Mouse (Mus musculus): ENCODE measurements around the gene Aamp. TPM values are rescaled to one million over a fixed set of nuclear protein-coding genes. Genes with fewer than 3 reads are reported as not detected.
"Not testable (repeated sequence)": the region's sequence is repeated elsewhere in the genome, so short reads cannot be mapped to it uniquely, and the experiment has no call there.

Gene Aamp
- polyA plus RNA-seq (2015; fragmentation: Nextera tagmentation; extraction: Ambion mirVana): 205 and 212 TPM in 2 replicates

DNA sequence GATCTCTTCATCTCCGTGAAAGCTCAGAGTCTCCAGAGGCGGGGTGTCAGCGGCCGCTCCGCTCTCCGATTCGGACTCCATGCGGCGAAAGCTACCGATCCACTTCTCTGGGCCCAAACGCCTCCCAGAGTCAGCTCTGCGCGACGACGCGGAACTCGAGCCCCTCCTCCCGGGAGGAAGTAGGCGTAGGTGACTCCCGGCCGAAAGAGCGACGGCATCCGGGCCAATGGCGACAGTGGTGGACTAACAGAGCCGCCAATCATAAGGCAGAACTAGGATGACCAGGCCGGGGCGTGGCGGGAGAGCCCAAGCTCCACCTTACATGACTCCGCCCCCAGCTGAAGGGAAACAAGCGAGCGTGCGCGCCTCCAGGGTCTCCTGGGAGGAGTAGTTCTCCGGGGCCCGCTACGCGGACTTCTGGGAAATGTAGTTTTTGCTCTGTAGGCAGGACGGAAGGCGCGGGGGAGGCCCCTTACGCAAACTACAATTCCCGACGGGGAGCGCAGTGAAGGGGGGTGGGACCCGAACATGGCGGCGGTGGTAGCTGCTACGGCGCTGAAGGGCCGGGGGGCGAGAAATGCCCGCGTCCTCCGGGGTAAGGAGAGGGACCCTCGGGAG, at the start of gene Aamp, which contains the start of gene Pnkd:
TSS of gene Aamp (minus strand) at position 196 of the 618 bp plus-strand sequence.
TSS of gene Pnkd (plus strand) at position 388 of the 618 bp plus-strand sequence.
- WGBS: under 1% methylated on average over 56 of the region's 56 CpGs
- Histone ChIP-seq H3K4me1 (ENCODE audit: control insufficient read depth, insufficient read depth, low read length) (peaks cover 22% of the 10 kb centered on the region), H3K27ac (ENCODE audit: low read length) (peak within 1 kb of the TSS; percentile 76)

GRCm38 (mm10) chr1:74332930-74333329, 48.4 kb upstream of the Aamp start:
- peak overlapping the region; percentile 70 for H3K4me2 ChIP-seq (ENCODE audit: low read length)
- H3K27ac ChIP-seq (ENCODE audit: low read length): peak overlapping the region; percentile 78
- WGBS: 4% methylated on average over 9 of the region's 9 CpGs
- ATAC-seq: peak; percentile 18
- peak overlapping the region; percentile 54 for H3K4me3 ChIP-seq (ENCODE audit: low read depth, low read length)
- H3K27me3 ChIP-seq (ENCODE audit: control insufficient read depth, insufficient read depth, low read depth, low read length): no peaks in the 10 kb centered on the region
- peak overlapping the region; percentile 72 for H3K9ac ChIP-seq (ENCODE audit: low read depth, low read length)
- H3K9me3 ChIP-seq (replicated peaks; ENCODE audit: control insufficient read depth, low read length, poor library complexity, severe bottlenecking): no peaks in the 10 kb centered on the region
- H3K36me3 ChIP-seq (ENCODE audit: control insufficient read depth, insufficient read depth, low read length): no peaks in the 10 kb centered on the region
- peaks cover 15% of the 10 kb centered on the region for H3K4me1 ChIP-seq (ENCODE audit: control insufficient read depth, insufficient read depth, low read length)

More for the DNA sequence above, at the start of gene Aamp, which contains the start of gene Pnkd:
- Histone ChIP-seq H3K9me3 (replicated peaks; ENCODE audit: control insufficient read depth, low read length, poor library complexity, severe bottlenecking) (no peaks in the 10 kb centered on the region), H3K27me3 (ENCODE audit: control insufficient read depth, insufficient read depth, low read depth, low read length) (no peaks in the 10 kb centered on the region), H3K4me3 (ENCODE audit: low read depth, low read length) (peak within 1 kb of the TSS; percentile 77), H3K36me3 (ENCODE audit: control insufficient read depth, insufficient read depth, low read length) (peaks cover 22% of the 10 kb centered on the region), H3K4me2 (ENCODE audit: low read length) (peak within 1 kb of the TSS; percentile 93), H3K9ac (ENCODE audit: low read depth, low read length) (peak within 1 kb of the TSS; percentile 87)
- peak; percentile 98 for ATAC-seq

- WGBS: 0% methylated on average over 26 of the region's 36 CpGs
- Histone ChIP-seq H3K36me3 (ENCODE audit: control insufficient read depth, insufficient read depth, low read length) (no peaks in the 10 kb centered on the region), H3K9me3 (replicated peaks; ENCODE audit: control insufficient read depth, low read length, poor library complexity, severe bottlenecking) (no peaks in the 10 kb centered on the region), H3K4me2 (ENCODE audit: low read length) (peak overlapping the region; percentile 70), H3K4me3 (ENCODE audit: low read depth, low read length) (peak overlapping the region; percentile 54), H3K9ac (ENCODE audit: low read depth, low read length) (peak overlapping the region; percentile 72), H3K27me3 (ENCODE audit: control insufficient read depth, insufficient read depth, low read depth, low read length) (no peaks in the 10 kb centered on the region), H3K4me1 (ENCODE audit: control insufficient read depth, insufficient read depth, low read length) (peaks cover 15% of the 10 kb centered on the region), H3K27ac (ENCODE audit: low read length) (peak overlapping the region; percentile 78)
- ATAC-seq: peak; percentile 95
Measured at GRCm38 (mm10) chr1:74332241-74332763, 47.8 kb upstream of the Aamp start.

GRCm38 (mm10) chr1:74331046-74331681, 46.6 kb upstream of the Aamp start:
- ATAC-seq: no peak
- 70% methylated on average over 4 of the region's 4 CpGs for WGBS
- no peak overlapping the region for H3K27ac ChIP-seq (ENCODE audit: low read length)
- peaks cover 15% of the 10 kb centered on the region for H3K4me1 ChIP-seq (ENCODE audit: control insufficient read depth, insufficient read depth, low read length)
- no peaks in the 10 kb centered on the region for H3K9me3 ChIP-seq (replicated peaks; ENCODE audit: control insufficient read depth, low read length, poor library complexity, severe bottlenecking)
- no peaks in the 10 kb centered on the region for H3K27me3 ChIP-seq (ENCODE audit: control insufficient read depth, insufficient read depth, low read depth, low read length)
- no peak overlapping the region for H3K9ac ChIP-seq (ENCODE audit: low read depth, low read length)
- H3K36me3 ChIP-seq (ENCODE audit: control insufficient read depth, insufficient read depth, low read length): no peaks in the 10 kb centered on the region
- H3K4me3 ChIP-seq (ENCODE audit: low read depth, low read length): no peak overlapping the region
- H3K4me2 ChIP-seq (ENCODE audit: low read length): no peak overlapping the region

- Histone ChIP-seq H3K36me3 (ENCODE audit: control insufficient read depth, insufficient read depth, low read length) (no peaks in the 10 kb centered on the region), H3K27ac (ENCODE audit: low read length) (0 out of 2 replicates have a peak overlapping the region, but pooled peaks have one; percentile 10), H3K4me3 (ENCODE audit: low read depth, low read length) (no peak overlapping the region), H3K9ac (ENCODE audit: low read depth, low read length) (no peak overlapping the region), H3K4me1 (ENCODE audit: control insufficient read depth, insufficient read depth, low read length) (peaks cover 15% of the 10 kb centered on the region), H3K9me3 (replicated peaks; ENCODE audit: control insufficient read depth, low read length, poor library complexity, severe bottlenecking) (no peaks in the 10 kb centered on the region), H3K4me2 (ENCODE audit: low read length) (no peak overlapping the region), H3K27me3 (ENCODE audit: control insufficient read depth, insufficient read depth, low read depth, low read length) (no peaks in the 10 kb centered on the region)
- WGBS: 79% methylated on average over 7 of the region's 7 CpGs
- no peak for ATAC-seq
Measured at GRCm38 (mm10) chr1:74329899-74330431, 45.4 kb upstream of the Aamp start.

- H3K4me3 ChIP-seq (ENCODE audit: low read depth, low read length); H3K27me3 ChIP-seq (ENCODE audit: control insufficient read depth, insufficient read depth, low read depth, low read length); H3K9me3 ChIP-seq (replicated peaks; ENCODE audit: control insufficient read depth, low read length, poor library complexity, severe bottlenecking); ATAC-seq; H3K36me3 ChIP-seq (ENCODE audit: control insufficient read depth, insufficient read depth, low read length); H3K9ac ChIP-seq (ENCODE audit: low read depth, low read length); H3K27ac ChIP-seq (ENCODE audit: low read length); H3K4me2 ChIP-seq (ENCODE audit: low read length); H3K4me1 ChIP-seq (ENCODE audit: control insufficient read depth, insufficient read depth, low read length): not testable (repeated sequence)
- WGBS: 78% methylated on average over 2 of the region's 2 CpGs
Measured at GRCm38 (mm10) chr1:74326916-74327315, 42.4 kb upstream of the Aamp start.

DNA sequence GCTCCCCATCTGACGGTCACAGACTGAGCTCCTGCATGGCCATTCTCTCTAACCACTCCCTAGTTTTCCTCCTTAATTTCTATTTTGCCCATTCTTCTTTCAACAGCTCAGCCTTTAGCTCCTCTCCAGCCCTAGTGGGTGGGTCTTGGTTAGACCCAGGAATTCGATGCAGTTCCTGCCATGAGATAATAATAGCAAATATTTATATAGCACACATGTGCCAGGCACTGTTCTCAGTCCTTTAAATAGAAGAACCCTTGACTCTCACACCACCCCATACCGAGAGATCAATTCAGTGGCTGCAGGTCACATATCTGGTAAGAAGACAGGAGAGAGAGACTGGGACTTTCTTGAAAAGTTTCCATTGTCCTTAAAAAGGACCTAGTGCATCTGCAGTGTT, 36.9 kb upstream of the Aamp start:
- no peak for ATAC-seq
- no peak overlapping the region for H3K27ac ChIP-seq (ENCODE audit: low read length)
- H3K4me1 ChIP-seq (ENCODE audit: control insufficient read depth, insufficient read depth, low read length): no peaks in the 10 kb centered on the region
- WGBS: 92% methylated on average over 3 of the region's 3 CpGs
- H3K4me2 ChIP-seq (ENCODE audit: low read length): no peak overlapping the region
- no peaks in the 10 kb centered on the region for H3K27me3 ChIP-seq (ENCODE audit: control insufficient read depth, insufficient read depth, low read depth, low read length)
- H3K9ac ChIP-seq (ENCODE audit: low read depth, low read length): no peak overlapping the region
- no peaks in the 10 kb centered on the region for H3K9me3 ChIP-seq (replicated peaks; ENCODE audit: control insufficient read depth, low read length, poor library complexity, severe bottlenecking)
- no peaks in the 10 kb centered on the region for H3K36me3 ChIP-seq (ENCODE audit: control insufficient read depth, insufficient read depth, low read length)
- no peak overlapping the region for H3K4me3 ChIP-seq (ENCODE audit: low read depth, low read length)

DNA sequence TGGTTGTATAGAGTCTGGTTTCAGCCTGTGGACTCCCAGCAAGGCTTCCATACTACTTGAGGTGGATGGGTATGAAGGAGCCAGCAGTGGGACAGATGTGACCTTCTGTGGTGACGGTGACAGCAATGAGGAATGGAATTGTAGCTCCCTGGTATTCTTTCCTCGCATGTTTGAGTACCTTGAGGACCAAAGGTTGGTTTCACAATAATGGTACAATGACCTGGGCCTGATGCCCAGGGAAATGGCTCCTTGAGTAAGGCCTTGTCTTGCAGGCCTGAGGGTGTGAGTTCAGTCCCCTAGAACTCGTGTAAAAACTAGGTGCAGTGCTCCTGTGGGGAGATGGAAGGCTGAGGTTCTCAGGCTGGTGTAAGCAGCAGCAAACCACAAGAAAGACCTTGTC, 34.2 kb upstream of the Aamp start:
- H3K9me3 ChIP-seq (replicated peaks; ENCODE audit: control insufficient read depth, low read length, poor library complexity, severe bottlenecking): no peaks in the 10 kb centered on the region
- H3K4me3 ChIP-seq (ENCODE audit: low read depth, low read length): no peak overlapping the region
- WGBS: 88% methylated on average over 3 of the region's 3 CpGs
- no peaks in the 10 kb centered on the region for H3K36me3 ChIP-seq (ENCODE audit: control insufficient read depth, insufficient read depth, low read length)
- H3K27ac ChIP-seq (ENCODE audit: low read length): no peak overlapping the region
- H3K4me1 ChIP-seq (ENCODE audit: control insufficient read depth, insufficient read depth, low read length): no peaks in the 10 kb centered on the region
- no peak overlapping the region for H3K4me2 ChIP-seq (ENCODE audit: low read length)
- ATAC-seq: no peak
- no peaks in the 10 kb centered on the region for H3K27me3 ChIP-seq (ENCODE audit: control insufficient read depth, insufficient read depth, low read depth, low read length)
- H3K9ac ChIP-seq (ENCODE audit: low read depth, low read length): no peak overlapping the region
